Mouse (Mus musculus): ENCODE results near the gene Xpc.

DNA sequence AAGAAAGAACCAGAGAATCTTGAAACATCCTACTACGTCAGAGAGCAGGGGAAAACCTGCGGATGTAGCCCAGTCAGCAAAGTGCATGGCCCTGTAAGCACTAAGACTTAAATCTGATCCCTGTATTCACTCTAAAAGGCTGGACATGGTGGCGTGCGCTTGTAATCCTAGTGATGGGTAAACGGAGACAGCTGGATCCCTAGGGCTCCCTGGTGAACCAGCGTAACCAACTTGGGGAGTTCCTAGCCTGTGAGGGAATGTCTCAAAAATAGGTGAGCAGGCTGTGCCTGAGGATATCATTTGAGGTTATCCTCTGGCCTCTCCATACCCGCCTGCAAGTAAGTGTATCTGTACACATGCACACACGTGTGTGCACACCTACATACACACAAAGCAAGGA lies 15.0 kb upstream of the Xpc start:
- TF ChIP-seq USF1 (IDR thresholded peaks at IDR 0.05; ENCODE audit: low read depth) (no peak), FOSL1 (IDR thresholded peaks at IDR 0.05; ENCODE audit: insufficient read depth, low read length, poor library complexity, severe bottlenecking) (no peak), CTCF (IDR thresholded peaks at IDR 0.05; ENCODE audit: control insufficient read depth, insufficient read depth, insufficient read length) (no peak), MAX (IDR thresholded peaks at IDR 0.05) (no peak), CEBPB (IDR thresholded peaks at IDR 0.05; ENCODE audit: low read depth) (no peak), MYOG (IDR thresholded peaks at IDR 0.05; ENCODE audit: control insufficient read depth, extremely low read depth, insufficient read length) (no peak), MYOD1 (IDR thresholded peaks at IDR 0.05; ENCODE audit: control insufficient read depth, insufficient read length, low read depth) (no peak)

Data from C2C12 (cell line).